In the genomic region with DNA sequence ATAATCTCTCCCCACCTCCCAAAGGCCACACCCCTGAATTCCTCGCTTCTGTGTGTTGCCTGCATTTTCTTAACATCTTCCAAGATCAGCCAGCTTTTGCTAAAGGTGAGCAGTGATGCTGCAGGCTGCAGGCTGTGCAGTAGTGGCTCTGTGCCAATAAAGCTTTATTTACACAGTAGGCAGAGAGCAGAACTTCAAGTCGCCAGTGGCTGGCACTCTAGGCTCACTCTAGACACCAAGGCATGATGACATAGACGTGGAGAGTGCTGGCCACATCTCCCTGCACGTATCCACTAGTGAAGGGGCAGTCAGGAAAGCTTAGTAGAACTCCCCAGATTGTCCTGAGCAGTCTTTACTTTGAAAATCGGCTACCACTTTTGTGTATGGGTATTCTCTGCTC, we compare ENCODE assay signal across 14 mouse cellular contexts.
"Had no signal": no experiment of that assay in that cellular context is flagged by ENCODE, and none has a peak within 500 bp of the region (broad histone marks: within the 10 kb centered on the region; RNA-seq: fewer than 3 reads in every experiment).

No protein-coding gene starts in this region.

- H3K9me3 ChIP-seq: kidney, embryonic 15.5 days; limb, embryonic 12.5 days; midbrain, embryonic 15.5 days; neural tube, embryonic 13.5 days had no signal

- ATAC-seq: midbrain, embryonic 15.5 days had no signal

- H3K9ac ChIP-seq: kidney, embryonic 15.5 days; limb, embryonic 12.5 days; midbrain, embryonic 15.5 days; neural tube, embryonic 13.5 days had no signal

- H3K27me3 ChIP-seq: kidney, embryonic 15.5 days; limb, embryonic 12.5 days; midbrain, embryonic 15.5 days; neural tube, embryonic 13.5 days had no signal

- H3K27ac ChIP-seq: kidney, embryonic 15.5 days; limb, embryonic 12.5 days; midbrain, embryonic 15.5 days; neural tube, embryonic 13.5 days had no signal

- H3K4me2 ChIP-seq: kidney, embryonic 15.5 days; limb, embryonic 12.5 days; midbrain, embryonic 15.5 days; neural tube, embryonic 13.5 days had no signal

- H3K4me3 ChIP-seq: kidney, embryonic 15.5 days; limb, embryonic 12.5 days; midbrain, embryonic 15.5 days; neural tube, embryonic 13.5 days had no signal

- DNase-seq: kidney, adult 2 months; kidney, postnatal 14 days; layer of hippocampus, adult 9-11 months; layer of hippocampus, postnatal 36 days; liver; retina, postnatal 1 day; right cerebral cortex, postnatal 4 days; spleen, adult 18-20 months; thymus, adult 2 months; thymus, postnatal 25 days had no signal
